Mouse (Mus musculus) frontal cortex, postnatal 25 days (tissue): ENCODE results near the gene Nr6a1.

Experiments
- DNase-seq, 2 experiments: peaks; one replicate each; pipeline ENCODE4 v3.0.0; 2022; ENCODE audit warnings: low spot score in 2 of 2

Nr6a1 gene

DNA sequence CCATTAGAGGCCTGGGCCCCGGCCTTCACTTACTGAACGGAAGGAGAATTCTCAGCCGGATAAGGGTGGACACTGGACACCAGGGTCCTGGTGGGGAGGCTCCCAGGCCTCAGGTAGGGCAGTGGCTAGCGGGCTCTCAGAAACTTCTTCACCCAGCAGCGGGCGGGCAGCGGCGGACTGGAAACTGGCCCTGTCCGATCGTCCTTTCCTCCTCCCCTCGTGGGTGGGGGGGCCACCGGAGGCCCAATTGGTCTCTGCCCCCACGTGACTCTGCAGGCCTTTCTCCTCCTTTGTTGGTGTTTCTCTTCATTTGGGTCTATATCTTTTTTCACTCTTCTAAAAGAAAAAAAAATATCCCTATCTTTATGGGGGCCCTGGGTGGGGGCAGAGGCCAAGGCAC lies 213.2 kb downstream of the Nr6a1 start, which contains the start of gene Nr5a1:
Nr5a1 (minus strand) TSS at position 219 of the 400 bp plus-strand sequence.
- no peak for DNase-seq

DNA sequence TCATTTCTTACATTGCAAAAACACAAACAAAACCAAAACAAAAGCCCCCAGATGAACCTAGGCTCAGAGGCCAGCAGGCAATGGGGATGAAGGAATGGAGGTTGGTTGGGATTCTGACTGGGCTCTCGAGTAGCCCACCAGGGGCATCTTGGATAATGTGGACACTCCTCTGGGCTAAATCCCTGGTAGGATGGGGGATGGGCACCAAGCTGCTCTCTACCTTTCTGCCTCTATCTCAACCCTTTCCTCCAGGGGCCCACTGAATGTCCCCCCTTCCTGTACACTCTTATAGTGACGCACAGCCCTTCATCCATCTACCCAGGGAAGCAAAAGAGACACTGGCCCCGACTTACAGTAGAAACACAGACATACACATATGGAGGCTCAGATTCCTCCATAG lies 213.9 kb downstream of the Nr6a1 start:
- DNase-seq: no peak

- no peak for DNase-seq
Measured at GRCm38 (mm10) chr2:38712769-38713125, 214.7 kb downstream of the Nr6a1 start.

DNA sequence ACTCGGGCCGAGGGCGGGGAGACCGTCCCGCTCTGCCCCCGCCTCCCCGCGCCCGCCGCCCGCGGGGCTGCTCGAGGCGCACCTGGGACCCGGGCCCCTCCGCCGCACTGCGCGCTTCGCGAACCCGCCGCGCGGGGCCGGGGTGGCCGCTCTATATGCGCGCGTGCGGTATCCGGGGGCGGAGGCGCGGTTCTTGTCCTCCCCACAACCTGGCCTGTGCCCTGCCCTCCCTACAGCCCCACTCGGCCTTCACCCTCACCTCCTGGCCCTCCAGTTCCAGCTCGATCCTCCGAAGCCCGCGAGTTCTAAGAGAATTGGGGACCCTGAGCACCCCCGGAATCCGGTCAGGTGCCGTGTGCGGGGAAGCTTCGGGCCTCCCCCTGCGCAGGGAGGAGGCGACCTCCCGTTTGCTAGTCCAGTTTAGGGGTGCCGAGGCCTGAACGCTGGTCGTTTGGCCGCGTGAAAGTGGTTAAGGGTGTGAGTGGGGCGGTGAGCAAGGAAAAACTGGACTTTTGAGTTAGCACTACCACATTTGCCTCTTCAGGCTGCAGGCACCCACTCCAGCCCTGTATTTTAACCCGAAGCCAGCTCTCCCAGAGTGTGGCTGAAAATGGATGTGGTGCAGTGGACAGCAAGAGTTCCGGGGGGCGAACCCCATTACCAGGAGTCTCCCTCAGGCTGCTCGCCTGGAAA lies 215.3 kb downstream of the Nr6a1 start:
- DNase-seq: no peak

GRCm38 (mm10) chr2:38711421-38711861 lies 216.0 kb downstream of the Nr6a1 start:
- DNase-seq: no peak

- DNase-seq: peak; percentile 11 to 25
Measured at GRCm38 (mm10) chr2:38710304-38711241, 216.9 kb downstream of the Nr6a1 start.

GRCm38 (mm10) chr2:38708907-38709688 lies 218.4 kb downstream of the Nr6a1 start:
- DNase-seq: no peak

DNA sequence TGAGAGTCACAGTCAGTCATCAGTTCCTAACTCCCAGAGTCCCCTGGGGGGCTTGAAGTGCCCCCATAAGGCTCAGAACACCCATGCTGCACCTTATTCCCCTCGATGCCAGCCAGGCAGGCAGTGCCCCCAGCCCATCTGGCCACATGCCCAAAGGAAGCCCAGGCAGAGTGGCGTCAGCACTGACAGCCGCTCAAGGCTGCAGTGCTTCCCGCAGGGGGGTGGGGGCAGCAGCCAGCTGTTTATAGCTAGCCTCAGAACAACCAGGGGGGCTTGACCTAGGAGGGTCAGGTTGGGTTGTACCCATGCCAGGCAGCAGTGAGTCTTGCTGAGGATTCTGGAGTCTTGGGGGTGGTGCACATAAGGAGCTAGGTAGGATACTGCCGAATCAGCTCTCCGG lies 220.8 kb downstream of the Nr6a1 start:
- DNase-seq: no peak

DNA sequence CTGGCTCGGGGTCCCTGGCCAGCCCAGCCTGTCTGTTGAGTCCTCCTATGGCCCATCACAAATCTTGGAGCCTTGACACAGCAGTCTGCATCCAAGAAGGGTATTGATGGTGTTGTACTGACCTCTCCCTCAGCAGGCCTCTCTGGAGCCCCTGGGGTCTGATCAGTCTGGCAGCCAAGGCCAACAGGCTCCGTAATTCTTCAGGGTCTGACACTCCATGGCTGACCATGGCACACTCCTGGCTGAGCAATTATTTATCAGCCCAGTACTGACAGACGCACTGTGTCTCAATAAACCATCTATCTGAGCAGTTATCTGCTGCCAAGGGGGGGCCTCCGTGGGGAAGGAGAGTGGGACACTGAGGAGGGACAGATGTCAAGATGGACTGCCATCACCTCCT lies 222.5 kb downstream of the Nr6a1 start:
- DNase-seq: no peak

GRCm38 (mm10) chr2:38704336-38704735 lies 223.2 kb downstream of the Nr6a1 start:
- no peak for DNase-seq

GRCm38 (mm10) chr2:38700177-38700576 lies 227.3 kb downstream of the Nr6a1 start:
- DNase-seq: no peak

DNA sequence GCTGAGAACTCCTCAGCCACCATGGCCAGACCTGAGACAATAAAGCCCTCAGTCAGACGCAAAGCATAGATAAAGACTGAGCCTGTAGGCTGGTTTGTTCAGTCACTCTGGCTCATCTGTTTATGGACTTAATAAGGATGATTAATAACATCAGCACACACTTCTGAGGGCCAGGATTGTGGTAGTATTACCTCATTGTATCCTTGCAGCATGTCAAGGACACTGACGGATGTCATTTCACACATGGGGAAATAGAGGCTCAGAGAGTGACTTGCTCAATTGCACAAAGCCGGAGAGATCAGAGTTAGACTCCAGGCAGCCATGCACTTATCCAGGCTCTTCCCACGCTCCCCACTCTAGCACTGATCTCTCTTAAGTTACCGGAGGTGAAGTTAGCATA lies 228.9 kb downstream of the Nr6a1 start:
- no peak for DNase-seq

DNA sequence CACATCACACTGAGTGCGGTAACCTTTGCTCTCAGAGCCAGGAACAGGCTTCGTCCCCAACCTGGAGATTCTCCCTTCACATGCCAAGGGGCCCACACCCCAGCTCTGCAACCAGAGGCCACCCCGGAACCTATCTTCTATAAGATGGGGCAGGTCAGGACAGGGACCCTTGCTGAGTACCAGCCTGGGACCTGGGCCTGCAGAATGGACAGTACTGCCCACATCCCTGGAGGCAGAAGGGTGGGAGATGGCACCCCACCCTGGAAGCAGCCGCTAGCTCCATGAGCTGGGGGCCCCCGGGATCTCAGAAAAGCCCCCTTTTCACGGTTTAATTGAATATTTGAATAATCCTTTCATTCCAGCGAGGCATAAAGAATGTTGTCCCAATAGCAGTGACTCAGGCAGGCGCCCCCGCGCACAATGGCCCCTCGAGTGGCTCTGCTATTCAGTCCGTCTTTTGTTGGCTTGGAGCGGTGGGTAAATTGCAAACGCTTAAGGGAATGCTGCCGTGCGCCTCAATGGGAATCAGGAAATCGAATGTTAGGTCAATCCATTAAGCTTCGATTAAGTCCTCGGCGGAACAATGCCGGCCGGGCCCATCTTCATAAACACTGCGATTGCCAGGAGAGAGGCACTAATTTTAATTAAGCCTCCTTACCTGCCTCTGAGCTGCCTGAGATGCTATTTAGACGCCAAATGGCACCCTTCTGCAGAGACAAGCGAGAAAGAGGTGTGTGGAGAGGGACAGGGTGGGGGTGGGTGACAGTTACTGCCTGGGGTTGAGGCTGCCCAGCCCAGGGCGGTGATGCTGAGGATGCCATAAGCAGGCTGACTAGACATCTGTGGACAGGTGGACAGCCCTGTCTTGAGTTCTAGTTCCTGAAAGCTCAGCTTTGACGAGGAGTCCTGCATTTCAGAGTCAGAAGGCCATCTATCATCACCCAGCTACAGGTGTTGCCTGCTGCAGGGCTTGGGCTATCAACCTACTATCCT lies 230.1 kb downstream of the Nr6a1 start:
- no peak for DNase-seq

GRCm38 (mm10) chr2:38695770-38696169 lies 231.7 kb downstream of the Nr6a1 start:
- no peak for DNase-seq

- DNase-seq: no peak
Measured at GRCm38 (mm10) chr2:38691542-38691941, 235.9 kb downstream of the Nr6a1 start.

DNA sequence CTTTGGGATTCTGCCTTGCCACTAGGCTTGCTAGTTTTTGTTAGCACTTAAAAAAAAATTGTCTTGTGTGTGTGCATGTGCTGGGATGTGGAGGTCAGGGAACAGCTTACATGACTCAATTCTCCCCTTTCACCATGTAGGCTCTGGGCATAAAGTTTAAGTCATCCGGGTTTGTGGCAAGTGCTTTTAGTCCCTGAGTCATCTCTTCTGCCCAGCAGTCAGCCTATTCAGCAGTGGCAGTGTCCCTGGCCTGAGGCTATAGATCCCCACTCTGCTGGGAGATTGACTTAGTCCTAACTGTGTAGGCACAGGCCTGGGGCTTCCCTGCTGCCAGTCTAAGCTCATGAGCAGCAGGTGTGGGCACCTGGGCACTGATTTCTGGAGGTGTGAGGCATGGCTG lies 237.6 kb downstream of the Nr6a1 start:
- DNase-seq: no peak

GRCm38 (mm10) chr2:38688791-38689520 lies 238.5 kb downstream of the Nr6a1 start:
- peak in 1 of 2 experiments; percentile 28 for DNase-seq

GRCm38 (mm10) chr2:38685746-38686145 lies 241.7 kb downstream of the Nr6a1 start:
- no peak for DNase-seq

- no peak for DNase-seq
Measured at GRCm38 (mm10) chr2:38683083-38683482, 244.4 kb downstream of the Nr6a1 start.

- DNase-seq: no peak
Measured at GRCm38 (mm10) chr2:38682209-38682608, 245.3 kb downstream of the Nr6a1 start.
